Mouse (Mus musculus): Measurements from ENCODE around the gene Slfn4.

DNA sequence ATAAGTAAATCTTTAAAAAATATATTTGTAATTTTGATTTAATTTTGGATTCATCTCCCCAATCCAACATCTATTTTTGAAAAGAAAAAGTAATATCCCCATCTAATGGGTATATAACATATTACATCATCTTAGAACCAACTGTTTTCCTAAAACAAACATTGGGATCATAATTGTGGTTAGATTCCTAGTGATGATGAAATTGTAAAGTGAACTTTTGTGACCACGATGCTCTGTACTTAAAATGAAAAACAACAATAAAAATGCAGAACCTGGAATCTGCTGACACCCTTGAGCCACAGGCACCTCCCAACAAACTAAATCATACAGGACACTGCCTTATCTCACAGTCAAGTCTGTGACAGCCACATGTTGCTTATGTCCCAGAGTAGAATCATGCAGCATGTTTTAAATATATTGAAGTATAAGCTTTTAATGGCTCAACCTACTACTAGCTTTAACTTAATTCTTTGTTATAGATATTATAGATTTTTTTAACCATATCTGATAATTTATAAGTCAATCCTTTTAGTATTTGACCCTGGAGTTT lies 46.4 kb downstream of the Slfn4 start:
- TF ChIP-seq POLR2A (IDR thresholded peaks at IDR 0.05; ENCODE audit: borderline replicate concordance, extremely low read depth, insufficient read depth, insufficient read length, poor library complexity, severe bottlenecking): no peak
- no peak for TF ChIP-seq CTCF (IDR thresholded peaks at IDR 0.05; ENCODE audit: borderline replicate concordance, extremely low read depth, insufficient read depth, insufficient read length)

Measured in brain, embryonic 14.5 days (tissue).